Comparison of ENCODE assay signal across 11 mouse cellular contexts in the genomic region with DNA sequence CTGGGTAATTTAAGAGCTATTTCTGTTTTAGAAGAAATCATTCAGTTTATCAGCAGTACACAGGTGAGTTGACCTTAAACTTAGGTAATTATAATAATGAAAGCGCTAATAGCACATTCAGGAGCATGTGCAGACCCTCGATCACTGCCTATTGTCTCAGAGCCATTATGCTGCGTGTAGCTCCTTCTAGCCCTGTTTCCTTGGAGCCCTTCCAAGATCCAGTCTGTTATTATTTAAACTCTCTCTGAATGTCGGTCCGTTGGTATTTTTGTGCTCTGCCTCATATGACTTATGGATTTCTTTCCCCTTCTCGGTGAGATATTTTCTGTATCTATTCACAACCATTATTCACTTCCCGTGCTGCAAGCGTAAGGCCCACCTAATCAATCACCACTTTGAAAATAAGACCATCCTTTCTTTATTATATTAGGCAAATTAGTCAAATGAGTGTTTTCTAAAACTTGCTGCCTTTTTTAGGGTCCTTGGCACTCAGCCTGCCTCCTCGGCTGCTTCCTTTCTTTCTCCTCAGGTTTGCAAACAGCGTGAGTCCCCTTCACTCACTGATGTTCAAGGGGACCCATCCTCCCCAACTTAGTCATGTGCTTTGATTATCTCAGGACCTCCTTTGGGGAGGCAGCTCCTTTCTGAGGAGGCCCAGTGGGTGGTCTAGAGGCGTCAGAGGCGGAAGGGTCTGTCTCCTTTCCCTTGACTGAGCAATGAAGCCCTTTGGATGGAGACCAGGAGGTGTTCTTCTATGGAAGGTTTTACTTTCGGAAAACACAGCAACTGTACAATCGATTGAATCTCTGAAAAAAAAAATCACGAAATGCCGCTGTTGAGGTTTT.
DNase-seq lines count a peak whose midpoint lies in the region; ATAC-seq and TF ChIP-seq lines count a peak whose summit lies in the region.
"Had no signal": no experiment of that assay in that cellular context is flagged by ENCODE, and none has a peak within 500 bp of the region (broad histone marks: within the 10 kb centered on the region; RNA-seq: fewer than 3 reads in every experiment).

No protein-coding gene starts in this region.

- no peak for DNase-seq in hindbrain, embryonic 14.5 days (ENCODE audit: low spot score)
- no peak for DNase-seq in hindbrain, embryonic 11.5 days (ENCODE audit: low spot score)
- peak; percentile 49 for DNase-seq in lung, postnatal 0 days (ENCODE audit: low spot score)
- no peak for DNase-seq in lung, postnatal 4 days
- peak; percentile 42 for DNase-seq in forebrain, postnatal 0 days
- no peak for DNase-seq in MN1 (ENCODE audit: low spot score)
- no peak for DNase-seq in embryo, embryonic 10 days (ENCODE audit: low spot score)
- DNase-seq: right cerebral cortex, postnatal 4 days; thymus, postnatal 25 days had no signal

- WGBS in hindbrain, embryonic 14.5 days = 28% methylated on average over 16 of the region's 16 CpGs
- whole genome bisulfite sequencing in hindbrain, embryonic 11.5 days = 51% methylated on average over 16 of the region's 16 CpGs
- WGBS in lung, postnatal 0 days = 35% methylated on average over 16 of the region's 16 CpGs
- 11% methylated on average over 16 of the region's 16 CpGs for WGBS in forebrain, postnatal 0 days
- WGBS in olfactory bulb, adult 2 months = 30% methylated on average over 16 of the region's 16 CpGs

- H3K4me3 ChIP-seq in hindbrain, embryonic 14.5 days (replicated peaks; ENCODE audit: low read length) = no peak overlapping the region
- H3K4me3 ChIP-seq in hindbrain, embryonic 11.5 days (ENCODE audit: low read depth, low read length) = no peak overlapping the region
- no peak overlapping the region for H3K4me3 ChIP-seq in lung, postnatal 0 days (ENCODE audit: low read depth, low read length)
- no peak overlapping the region for H3K4me3 ChIP-seq in forebrain, postnatal 0 days (ENCODE audit: low read depth, low read length)
- H3K4me3 ChIP-seq in olfactory bulb, adult 2 months (ENCODE audit: insufficient read depth, low read depth, low read length) = 0 out of 2 replicates have a peak overlapping the region, but pooled peaks have one; percentile 13

- TF ChIP-seq POLR2A in olfactory bulb, adult 2 months (IDR thresholded peaks at IDR 0.05; ENCODE audit: insufficient read depth, low read depth, low read length) = no peak

- no peaks in the 10 kb centered on the region for H3K36me3 ChIP-seq in hindbrain, embryonic 14.5 days (replicated peaks; ENCODE audit: control insufficient read depth, insufficient read depth)
- H3K36me3 ChIP-seq in hindbrain, embryonic 11.5 days (ENCODE audit: control insufficient read depth, insufficient read depth, low read length) = no peaks in the 10 kb centered on the region
- no peaks in the 10 kb centered on the region for H3K36me3 ChIP-seq in lung, postnatal 0 days (ENCODE audit: insufficient read depth, low read length)
- H3K36me3 ChIP-seq in forebrain, postnatal 0 days (ENCODE audit: insufficient read depth) = no peaks in the 10 kb centered on the region

- no peak for ATAC-seq in hindbrain, embryonic 14.5 days (ENCODE audit: low FRiP score)
- no peak for ATAC-seq in hindbrain, embryonic 11.5 days (ENCODE audit: low FRiP score)
- ATAC-seq in lung, postnatal 0 days = no peak
- ATAC-seq in forebrain, postnatal 0 days = no peak

- TF ChIP-seq EP300 in lung, postnatal 0 days (IDR thresholded peaks at IDR 0.05) = no peak

- H3K4me2 ChIP-seq in hindbrain, embryonic 14.5 days (replicated peaks) = peak overlapping the region; percentile 23
- H3K4me2 ChIP-seq in hindbrain, embryonic 11.5 days (replicated peaks; ENCODE audit: low read depth, low read length) = no peak overlapping the region
- H3K4me2 ChIP-seq in lung, postnatal 0 days (replicated peaks; ENCODE audit: low read depth, low read length) = peak overlapping the region; percentile 31
- H3K4me2 ChIP-seq in forebrain, postnatal 0 days (ENCODE audit: low read depth) = peak overlapping the region; percentile 34

- H3K4me1 ChIP-seq in hindbrain, embryonic 14.5 days (replicated peaks; ENCODE audit: control insufficient read depth, insufficient read depth, low read length) = peaks cover 24% of the 10 kb centered on the region
- 0 out of 2 replicates have a peak, but pooled peaks cover 2% of the 10 kb centered on the region for H3K4me1 ChIP-seq in hindbrain, embryonic 11.5 days (replicated peaks; ENCODE audit: control insufficient read depth, insufficient read depth, low read length)
- H3K4me1 ChIP-seq in lung, postnatal 0 days (ENCODE audit: insufficient read depth, low read depth, low read length) = 0 out of 2 replicates have a peak, but pooled peaks cover 4% of the 10 kb centered on the region
- H3K4me1 ChIP-seq in forebrain, postnatal 0 days (ENCODE audit: insufficient read depth) = peaks cover 19% of the 10 kb centered on the region
- peaks cover 5% of the 10 kb centered on the region for H3K4me1 ChIP-seq in olfactory bulb, adult 2 months (ENCODE audit: control insufficient read depth, insufficient read depth, low read length)

- no peaks in the 10 kb centered on the region for H3K9me3 ChIP-seq in hindbrain, embryonic 14.5 days (ENCODE audit: control insufficient read depth, low read length)
- H3K9me3 ChIP-seq in hindbrain, embryonic 11.5 days (ENCODE audit: control insufficient read depth, low read length) = no peaks in the 10 kb centered on the region
- no peaks in the 10 kb centered on the region for H3K9me3 ChIP-seq in lung, postnatal 0 days (ENCODE audit: low read length)
- H3K9me3 ChIP-seq in forebrain, postnatal 0 days (ENCODE audit: low read length) = no peaks in the 10 kb centered on the region

- no peak overlapping the region for H3K9ac ChIP-seq in hindbrain, embryonic 14.5 days
- H3K9ac ChIP-seq in hindbrain, embryonic 11.5 days (ENCODE audit: low read depth, low read length) = no peak overlapping the region
- no peak overlapping the region for H3K9ac ChIP-seq in lung, postnatal 0 days (replicated peaks; ENCODE audit: low read depth)
- no peak overlapping the region for H3K9ac ChIP-seq in forebrain, postnatal 0 days

- H3K27me3 ChIP-seq in hindbrain, embryonic 14.5 days (ENCODE audit: control insufficient read depth, insufficient read depth, low read length) = no peaks in the 10 kb centered on the region
- no peaks in the 10 kb centered on the region for H3K27me3 ChIP-seq in hindbrain, embryonic 11.5 days (ENCODE audit: control insufficient read depth, insufficient read depth, low read length)
- no peaks in the 10 kb centered on the region for H3K27me3 ChIP-seq in lung, postnatal 0 days (replicated peaks; ENCODE audit: insufficient read depth, low read length)
- no peaks in the 10 kb centered on the region for H3K27me3 ChIP-seq in forebrain, postnatal 0 days (ENCODE audit: insufficient read depth, low read length)
- H3K27me3 ChIP-seq: CH12.LX had no signal

- TF ChIP-seq CTCF in lung, postnatal 0 days (IDR thresholded peaks at IDR 0.05) = no peak
- TF ChIP-seq CTCF in forebrain, postnatal 0 days (IDR thresholded peaks at IDR 0.05; ENCODE audit: low read depth) = no peak
- no peak for TF ChIP-seq CTCF in olfactory bulb, adult 2 months (IDR thresholded peaks at IDR 0.05; ENCODE audit: insufficient read depth, low read depth, low read length)

- peak overlapping the region; percentile 36; the same call in 1 of the 2 replicates for H3K27ac ChIP-seq in hindbrain, embryonic 14.5 days
- H3K27ac ChIP-seq in hindbrain, embryonic 11.5 days (ENCODE audit: low read depth, low read length) = no peak overlapping the region
- no peak overlapping the region for H3K27ac ChIP-seq in lung, postnatal 0 days (ENCODE audit: low read length)
- H3K27ac ChIP-seq in forebrain, postnatal 0 days (ENCODE audit: low read depth, low read length) = no peak overlapping the region
- no peak overlapping the region for H3K27ac ChIP-seq in olfactory bulb, adult 2 months (ENCODE audit: insufficient read depth, low read depth, low read length)

Comparison
In these comparisons a context has a peak if more than half of its experiments do, and no peak if none do; other contexts are left out.
1. DNase-seq: peak in lung, postnatal 0 days (single experiment) and forebrain, postnatal 0 days (single experiment); none in hindbrain, embryonic 14.5 days (single experiment), hindbrain, embryonic 11.5 days (single experiment), lung, postnatal 4 days (0 of 2), MN1 (single experiment) and embryo, embryonic 10 days (single experiment).